Mouse (Mus musculus): ENCODE results near the gene Pef1. TPM values are rescaled to one million over a fixed set of nuclear protein-coding genes. Genes with fewer than 3 reads are reported as not detected.

Pef1 gene
- total and polyA plus RNA-seq, 2 experiments from 2014 or later, result 62.0 to 93.4 TPM

DNA sequence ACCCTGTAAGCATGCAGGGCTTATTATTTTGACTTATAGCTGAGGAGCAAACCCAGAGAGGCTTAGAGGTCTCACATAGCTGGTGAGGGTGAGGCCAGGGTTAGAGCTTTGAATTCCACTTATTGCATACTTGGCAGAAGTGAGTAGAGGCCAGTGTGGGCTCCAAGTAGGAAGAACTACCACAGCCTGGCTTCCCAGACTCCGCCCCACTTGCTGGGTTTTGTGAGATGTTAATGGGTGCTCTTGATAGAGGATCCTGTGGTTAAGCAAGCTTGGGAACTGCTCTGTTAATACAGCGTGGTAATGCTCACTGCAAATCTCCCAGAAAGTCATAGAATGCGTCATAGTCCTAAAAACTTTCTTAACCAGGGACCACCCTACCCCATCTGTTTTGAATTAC is 6.6 kb downstream of the Pef1 start:
- no peak overlapping the region for H3K4me3 ChIP-seq (ENCODE audit: low read length)
- WGBS, result 87% methylated on average over 3 of the region's 3 CpGs
- no peak for TF ChIP-seq CTCF (IDR thresholded peaks at IDR 0.05; ENCODE audit: low read depth)
- ATAC-seq (no peak), DNase-seq (ENCODE audit: low spot score) (no peak)
- no peaks in the 10 kb centered on the region for H3K9me3 ChIP-seq (ENCODE audit: low read length)
- no peaks in the 10 kb centered on the region for H3K27me3 ChIP-seq (ENCODE audit: insufficient read depth, low read length)
- H3K4me1 ChIP-seq (ENCODE audit: insufficient read depth, low read length), result 0 out of 2 replicates have a peak, but pooled peaks cover 6% of the 10 kb centered on the region
- H3K27ac ChIP-seq, result no peak overlapping the region
- H3K36me3 ChIP-seq (ENCODE audit: insufficient read depth, low read length), result no peaks in the 10 kb centered on the region
- H3K4me2 ChIP-seq (ENCODE audit: low read depth, low read length), result no peak overlapping the region; the same call in 1 of the 2 replicates
- no peak overlapping the region for H3K9ac ChIP-seq (replicated peaks; ENCODE audit: low read length)

DNA sequence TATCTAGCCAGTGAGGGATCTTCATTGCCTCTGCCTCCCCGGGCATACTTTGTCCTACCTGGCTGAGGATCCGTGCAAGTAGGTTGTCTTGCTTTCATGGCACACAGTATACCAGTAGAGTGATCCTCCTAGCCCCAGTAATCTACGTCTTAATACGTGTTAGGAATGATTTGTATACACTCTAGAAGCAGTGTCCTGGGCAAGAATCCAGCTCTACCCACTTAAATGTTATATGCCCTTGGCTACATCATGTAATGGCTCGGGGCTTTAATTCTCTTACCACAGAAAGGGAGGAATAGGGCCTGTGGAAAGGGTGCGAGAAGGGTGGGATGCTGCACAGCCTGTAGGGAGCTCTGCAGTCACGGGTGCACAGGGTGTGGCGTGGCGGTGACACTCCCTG is 7.3 kb downstream of the Pef1 start:
- Histone ChIP-seq H3K4me3 (ENCODE audit: low read length) (no peak overlapping the region), H3K4me1 (ENCODE audit: insufficient read depth, low read length) (0 out of 2 replicates have a peak, but pooled peaks cover 6% of the 10 kb centered on the region), H3K36me3 (ENCODE audit: insufficient read depth, low read length) (no peaks in the 10 kb centered on the region), H3K9me3 (ENCODE audit: low read length) (no peaks in the 10 kb centered on the region), H3K27me3 (ENCODE audit: insufficient read depth, low read length) (no peaks in the 10 kb centered on the region), H3K4me2 (ENCODE audit: low read depth, low read length) (no peak overlapping the region), H3K27ac (no peak overlapping the region), H3K9ac (replicated peaks; ENCODE audit: low read length) (no peak overlapping the region)
- no peak for TF ChIP-seq CTCF (IDR thresholded peaks at IDR 0.05; ENCODE audit: low read depth)
- 93% methylated on average over 9 of the region's 9 CpGs for WGBS
- ATAC-seq (no peak), DNase-seq (ENCODE audit: low spot score) (no peak)

DNA sequence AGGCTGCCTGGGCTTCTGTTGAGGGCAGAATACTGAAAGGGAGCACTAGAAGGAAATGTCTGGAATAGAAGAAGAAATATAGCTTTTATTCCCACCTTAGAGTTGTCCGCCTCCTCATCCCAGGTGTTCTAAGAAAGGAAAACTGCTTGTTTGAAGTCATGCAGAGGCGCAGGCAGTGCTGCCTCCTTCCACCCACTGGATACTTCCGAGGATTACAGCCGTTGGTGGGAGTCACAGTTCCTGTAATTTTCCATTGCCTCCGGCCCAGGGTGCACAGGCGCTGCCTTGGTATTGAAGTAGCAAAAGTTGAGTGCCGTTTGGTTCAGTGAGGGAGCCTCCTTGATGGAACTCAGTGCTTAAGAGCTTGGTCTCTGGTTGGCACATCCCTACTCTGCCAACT is 7.7 kb downstream of the Pef1 start:
- DNase-seq (ENCODE audit: low spot score), result no peak

DNA sequence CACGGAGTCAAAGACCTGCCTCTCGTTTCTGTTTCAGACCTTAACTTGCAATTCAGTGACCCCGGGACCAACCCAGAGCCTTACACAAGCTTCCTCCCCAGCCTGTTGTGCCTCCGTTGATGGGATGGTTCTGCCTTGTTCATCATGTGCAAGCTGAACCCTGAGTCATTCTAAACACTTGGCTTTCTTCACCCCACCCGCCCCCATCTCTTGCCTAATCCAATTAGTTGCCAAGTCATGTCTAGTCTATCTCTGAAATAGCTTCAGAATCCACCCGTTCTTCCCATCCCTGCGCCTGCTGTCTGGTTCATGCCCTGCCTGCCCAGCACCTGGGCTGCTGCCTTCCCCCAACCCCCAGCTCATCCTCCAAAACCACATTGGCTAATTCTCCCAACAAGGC is 9.9 kb downstream of the Pef1 start:
- Histone ChIP-seq H3K27ac (no peak overlapping the region), H3K4me1 (ENCODE audit: insufficient read depth, low read length) (0 out of 2 replicates have a peak, but pooled peaks cover 6% of the 10 kb centered on the region), H3K9me3 (ENCODE audit: low read length) (no peaks in the 10 kb centered on the region), H3K27me3 (ENCODE audit: insufficient read depth, low read length) (no peaks in the 10 kb centered on the region), H3K4me3 (ENCODE audit: low read length) (no peak overlapping the region), H3K9ac (replicated peaks; ENCODE audit: low read length) (no peak overlapping the region), H3K36me3 (ENCODE audit: insufficient read depth, low read length) (no peaks in the 10 kb centered on the region), H3K4me2 (ENCODE audit: low read depth, low read length) (no peak overlapping the region)
- TF ChIP-seq CTCF (IDR thresholded peaks at IDR 0.05; ENCODE audit: low read depth), result no peak
- 80% methylated on average over 7 of the region's 7 CpGs for WGBS
- DNase-seq (ENCODE audit: low spot score) (no peak), ATAC-seq (no peak)

More for the DNA sequence above, 7.7 kb downstream of the Pef1 start:
- H3K4me2 ChIP-seq (ENCODE audit: low read depth, low read length), result no peak overlapping the region
- H3K9ac ChIP-seq (replicated peaks; ENCODE audit: low read length), result no peak overlapping the region
- no peak overlapping the region for H3K4me3 ChIP-seq (ENCODE audit: low read length)
- no peak for ATAC-seq
- TF ChIP-seq CTCF (IDR thresholded peaks at IDR 0.05; ENCODE audit: low read depth), result no peak
- 86% methylated on average over 7 of the region's 7 CpGs for WGBS
- H3K4me1 ChIP-seq (ENCODE audit: insufficient read depth, low read length), result 0 out of 2 replicates have a peak, but pooled peaks cover 6% of the 10 kb centered on the region
- no peaks in the 10 kb centered on the region for H3K9me3 ChIP-seq (ENCODE audit: low read length)
- H3K27me3 ChIP-seq (ENCODE audit: insufficient read depth, low read length), result no peaks in the 10 kb centered on the region
- no peak overlapping the region for H3K27ac ChIP-seq
- no peaks in the 10 kb centered on the region for H3K36me3 ChIP-seq (ENCODE audit: insufficient read depth, low read length)

DNA sequence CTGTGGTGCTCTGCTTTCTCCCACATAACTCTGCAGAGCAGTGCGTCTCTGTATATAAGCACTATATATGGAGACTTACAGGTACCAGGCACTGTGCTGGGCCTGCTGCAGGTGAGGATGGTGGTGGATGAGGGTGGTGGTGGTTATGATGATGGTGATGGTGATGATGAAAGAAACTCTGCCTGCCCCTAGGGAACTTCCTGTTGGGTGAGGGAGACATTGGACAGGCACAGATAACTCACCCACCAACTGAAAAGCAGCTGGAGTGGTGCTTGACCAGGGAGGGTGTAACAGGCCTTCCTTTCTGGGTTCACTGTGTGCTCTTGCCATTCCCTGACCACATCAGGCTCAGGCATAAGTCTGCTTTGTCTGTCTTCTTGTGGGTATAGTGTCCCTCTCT is 10.4 kb downstream of the Pef1 start:
- WGBS, result 97% methylated on average over 1 of the region's 1 CpGs
- Histone ChIP-seq H3K9me3 (ENCODE audit: low read length) (no peaks in the 10 kb centered on the region), H3K4me1 (ENCODE audit: insufficient read depth, low read length) (0 out of 2 replicates have a peak, but pooled peaks cover 6% of the 10 kb centered on the region), H3K9ac (replicated peaks; ENCODE audit: low read length) (no peak overlapping the region), H3K4me2 (ENCODE audit: low read depth, low read length) (no peak overlapping the region), H3K27ac (no peak overlapping the region), H3K4me3 (ENCODE audit: low read length) (no peak overlapping the region), H3K27me3 (ENCODE audit: insufficient read depth, low read length) (no peaks in the 10 kb centered on the region), H3K36me3 (ENCODE audit: insufficient read depth, low read length) (no peaks in the 10 kb centered on the region)
- DNase-seq (ENCODE audit: low spot score) (no peak), ATAC-seq (no peak)
- TF ChIP-seq CTCF (IDR thresholded peaks at IDR 0.05; ENCODE audit: low read depth), result no peak

DNA sequence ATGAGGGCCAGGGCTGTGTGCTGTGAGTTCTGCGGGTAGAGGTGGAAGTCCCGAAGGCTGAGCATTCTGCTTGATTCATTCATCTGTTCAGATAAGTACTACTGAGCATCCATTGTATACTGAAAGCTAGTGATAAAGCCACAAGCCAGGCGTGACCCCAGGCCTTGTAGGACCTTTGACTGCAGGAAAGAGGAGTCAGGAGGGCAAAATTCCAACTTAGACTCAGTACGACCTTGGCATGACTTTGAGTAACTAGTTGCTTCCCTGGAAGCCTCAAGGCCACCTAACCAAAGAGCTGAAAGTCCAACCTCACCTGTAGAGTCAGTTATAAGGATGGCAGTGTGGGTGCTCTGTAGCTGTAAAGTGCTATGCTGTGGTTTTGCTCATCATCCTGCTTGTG is 18.4 kb downstream of the Pef1 start:
- Histone ChIP-seq H3K4me1 (ENCODE audit: insufficient read depth, low read length) (no peaks in the 10 kb centered on the region), H3K27me3 (ENCODE audit: insufficient read depth, low read length) (no peaks in the 10 kb centered on the region), H3K4me3 (ENCODE audit: low read length) (no peak overlapping the region), H3K9me3 (ENCODE audit: low read length) (no peaks in the 10 kb centered on the region), H3K4me2 (ENCODE audit: low read depth, low read length) (no peak overlapping the region), H3K9ac (replicated peaks; ENCODE audit: low read length) (no peak overlapping the region), H3K36me3 (ENCODE audit: insufficient read depth, low read length) (peaks cover 11% of the 10 kb centered on the region; the same call in 1 of the 2 replicates), H3K27ac (no peak overlapping the region)
- WGBS, result 70% methylated on average over 4 of the region's 4 CpGs
- ATAC-seq (no peak), DNase-seq (ENCODE audit: low spot score) (no peak)
- no peak for TF ChIP-seq CTCF (IDR thresholded peaks at IDR 0.05; ENCODE audit: low read depth)

DNA sequence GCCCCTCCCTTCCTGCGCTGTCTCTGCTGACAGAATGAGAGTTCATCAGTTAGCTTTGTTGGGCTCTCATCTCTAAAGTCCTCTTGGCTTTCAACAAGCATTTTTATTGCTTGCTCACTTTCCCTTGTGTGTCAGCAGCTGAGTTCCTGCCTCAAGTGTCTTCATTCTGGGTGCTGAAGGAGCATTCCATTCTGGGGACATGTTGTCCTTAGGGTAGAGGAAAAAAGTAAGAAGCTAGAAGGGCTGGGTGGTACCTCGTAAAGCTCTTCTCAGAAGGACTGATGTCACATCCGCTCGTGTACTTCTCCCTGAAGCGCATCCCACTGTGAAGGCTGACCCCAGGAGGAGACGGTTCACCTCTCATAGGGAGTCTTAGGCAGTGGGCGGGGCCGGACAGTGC is 19.2 kb downstream of the Pef1 start:
- DNase-seq (ENCODE audit: low spot score), result no peak
- 75% methylated on average over 8 of the region's 8 CpGs for WGBS
- no peak overlapping the region for H3K27ac ChIP-seq
- H3K36me3 ChIP-seq (ENCODE audit: insufficient read depth, low read length), result peaks cover 18% of the 10 kb centered on the region; the same call in 1 of the 2 replicates
- no peak for ATAC-seq
- no peaks in the 10 kb centered on the region for H3K9me3 ChIP-seq (ENCODE audit: low read length)
- no peak for TF ChIP-seq CTCF (IDR thresholded peaks at IDR 0.05; ENCODE audit: low read depth)
- H3K9ac ChIP-seq (replicated peaks; ENCODE audit: low read length), result no peak overlapping the region
- no peak overlapping the region for H3K4me2 ChIP-seq (ENCODE audit: low read depth, low read length)
- H3K4me1 ChIP-seq (ENCODE audit: insufficient read depth, low read length), result no peaks in the 10 kb centered on the region
- H3K4me3 ChIP-seq (ENCODE audit: low read length), result no peak overlapping the region
- H3K27me3 ChIP-seq (ENCODE audit: insufficient read depth, low read length), result no peaks in the 10 kb centered on the region
